Mouse (Mus musculus) neural tube, embryonic 11.5 days (tissue): Measurements from ENCODE around the gene Rsrc2. TPM values are rescaled to one million over a fixed set of nuclear protein-coding genes. Genes with fewer than 3 reads are reported as not detected.

Experiments
- ATAC-seq: fragments of 200-750 bp; cut with Nextera tagmentation; 2 replicates; pipeline ENCODE4 v1.8.0; 2017; ENCODE audit warnings: moderate number of reproducible peaks, mild to moderate bottlenecking, moderate TSS enrichment, moderate library complexity; ENCODE audit not compliant: insufficient read depth, low FRiP score, low TSS enrichment
- DNase-seq: peaks from one replicate; pipeline ENCODE4 v3.0.0-alpha.2; 2015; ENCODE audit warnings: low spot score
- H3K27ac ChIP-seq: fragments of 300-500 bp; sonication (generic); 2 replicates; pipeline ENCODE4 v1.5.1; 2014; ENCODE audit warnings: low read depth, mild to moderate bottlenecking, low read length
- H3K27me3 ChIP-seq: fragments of 300-500 bp; sonication (generic); 2 replicates; pipeline ENCODE4 v1.6.1; 2014; ENCODE audit warnings: mild to moderate bottlenecking, low read length, mixed read lengths; ENCODE audit not compliant: control insufficient read depth, insufficient read depth
- H3K36me3 ChIP-seq: fragments of 300-500 bp; sonication (generic); 2 replicates; pipeline ENCODE4 v1.6.1; 2014; ENCODE audit warnings: mild to moderate bottlenecking, low read length, moderate library complexity, mixed read lengths; ENCODE audit not compliant: control insufficient read depth, insufficient read depth
- H3K4me1 ChIP-seq: fragments of 300-500 bp; sonication (generic); 2 replicates; pipeline ENCODE4 v1.6.1; 2014; ENCODE audit warnings: low read length, mixed read lengths; ENCODE audit not compliant: control insufficient read depth, insufficient read depth
- H3K4me2 ChIP-seq: fragments of 300-500 bp; sonication (generic); 2 replicates; pipeline ENCODE4 v1.6.1; 2014; ENCODE audit warnings: low read depth, mild to moderate bottlenecking, moderate library complexity
- H3K4me3 ChIP-seq: fragments of 300-500 bp; sonication (generic); 2 replicates; pipeline ENCODE4 v1.5.1; 2014; ENCODE audit warnings: low read depth, low read length
- H3K9ac ChIP-seq: fragments of 300-500 bp; sonication (generic); 2 replicates; pipeline ENCODE4 v1.6.1; 2014; ENCODE audit warnings: mild to moderate bottlenecking, low read length
- H3K9me3 ChIP-seq: fragments of 300-500 bp; sonication (generic); 2 replicates; pipeline ENCODE4 v1.6.1; 2016; ENCODE audit warnings: low read length; ENCODE audit not compliant: control insufficient read depth
- WGBS: fragments of 180-500 bp; shearing (Covaris S2); extraction: QIAGEN DNeasy Blood & Tissue Kit; methylation state at CpG from one replicate; pipeline ENCODE4 v1.1.7; 2014; 5-methylcytosine and 5-hydroxymethylcytosine counted together
- polyA plus RNA-seq: library from polyadenylated mRNA; unstranded; fragments of >200 nt; fragmentation: Nextera tagmentation; extraction: Ambion mirVana; gene quantifications from 2 replicates; pipeline ENCODE4 v1.2.1, GENCODE M21; 2014

Gene Rsrc2
- polyA plus RNA-seq, 1 experiment from 2014 or later: 154 TPM

GRCm38 (mm10) chr5:123683377-123684220 lies 65.6 kb downstream of the Rsrc2 start:
- H3K27me3 ChIP-seq: no peaks in the 10 kb centered on the region
- peak overlapping the region; percentile 79 for H3K4me2 ChIP-seq
- ATAC-seq: peak; percentile 61
- peaks cover 9% of the 10 kb centered on the region for H3K4me1 ChIP-seq
- H3K36me3 ChIP-seq: no peaks in the 10 kb centered on the region
- peak overlapping the region; percentile 92 for H3K9ac ChIP-seq
- WGBS: under 1% methylated on average over 57 of the region's 92 CpGs
- DNase-seq: peak; percentile 71
- peak overlapping the region; percentile 93 for H3K27ac ChIP-seq
- H3K9me3 ChIP-seq: no peaks in the 10 kb centered on the region
- peak overlapping the region; percentile 79 for H3K4me3 ChIP-seq

- H3K9me3 ChIP-seq: no peaks in the 10 kb centered on the region
- no peak overlapping the region for H3K9ac ChIP-seq
- 5% methylated on average over 6 of the region's 6 CpGs for WGBS
- no peaks in the 10 kb centered on the region for H3K27me3 ChIP-seq
- no peak overlapping the region for H3K27ac ChIP-seq
- peak overlapping the region; percentile 79 for H3K4me3 ChIP-seq
- H3K36me3 ChIP-seq: no peaks in the 10 kb centered on the region
- ATAC-seq (no peak), DNase-seq (no peak)
- H3K4me2 ChIP-seq: peak overlapping the region; percentile 79
- peaks cover 9% of the 10 kb centered on the region for H3K4me1 ChIP-seq
Observed at GRCm38 (mm10) chr5:123683043-123683376, 66.2 kb downstream of the Rsrc2 start.

- ATAC-seq: no peak
- no peaks in the 10 kb centered on the region for H3K36me3 ChIP-seq
- no peaks in the 10 kb centered on the region for H3K27me3 ChIP-seq
- no peaks in the 10 kb centered on the region for H3K9me3 ChIP-seq
- WGBS: 34% methylated on average over 4 of the region's 4 CpGs
- no peak overlapping the region for H3K27ac ChIP-seq
- no peak overlapping the region for H3K9ac ChIP-seq
- H3K4me1 ChIP-seq: peaks cover 9% of the 10 kb centered on the region
- H3K4me2 ChIP-seq: peak overlapping the region; percentile 79
- peak overlapping the region; percentile 79; the same call in 1 of the 2 replicates for H3K4me3 ChIP-seq
- DNase-seq: no peak
Observed at GRCm38 (mm10) chr5:123682372-123682771, 66.8 kb downstream of the Rsrc2 start.

- DNase-seq (no peak), ATAC-seq (no peak)
- no peak overlapping the region for H3K4me3 ChIP-seq
- no peak overlapping the region for H3K9ac ChIP-seq
- H3K9me3 ChIP-seq: no peaks in the 10 kb centered on the region
- no peak overlapping the region for H3K4me2 ChIP-seq
- no peaks in the 10 kb centered on the region for H3K36me3 ChIP-seq
- H3K4me1 ChIP-seq: peaks cover 9% of the 10 kb centered on the region
- H3K27ac ChIP-seq: no peak overlapping the region
- H3K27me3 ChIP-seq: no peaks in the 10 kb centered on the region
- WGBS: 52% methylated on average over 5 of the region's 5 CpGs
Observed at GRCm38 (mm10) chr5:123679546-123680263, 69.5 kb downstream of the Rsrc2 start.

GRCm38 (mm10) chr5:123679106-123679505 lies 70.1 kb downstream of the Rsrc2 start:
- no peak for DNase-seq
- H3K4me2 ChIP-seq: no peak overlapping the region
- 68% methylated on average over 3 of the region's 3 CpGs for WGBS

More at GRCm38 (mm10) chr5:123679106-123679505, 70.1 kb downstream of the Rsrc2 start:
- no peaks in the 10 kb centered on the region for H3K9me3 ChIP-seq
- no peaks in the 10 kb centered on the region for H3K27me3 ChIP-seq
- no peaks in the 10 kb centered on the region for H3K36me3 ChIP-seq
- no peak for ATAC-seq
- H3K9ac ChIP-seq: no peak overlapping the region
- H3K4me3 ChIP-seq: no peak overlapping the region
- no peak overlapping the region for H3K27ac ChIP-seq
- H3K4me1 ChIP-seq: peaks cover 9% of the 10 kb centered on the region

Other genes starting within 250 kb of the Rsrc2 start
- 1.4 and 1.5 TPM in 2 replicates for gene B3gnt4, start 239.0 kb downstream of the Rsrc2 start, polyA plus RNA-seq
- gene Diablo, start 225.2 kb downstream of the Rsrc2 start, polyA plus RNA-seq: 142 and 143 TPM in 2 replicates
- gene Gm49027, start 223.9 kb downstream of the Rsrc2 start, polyA plus RNA-seq: 0.27 TPM in 1 of 2 replicates, not detected in the other
- 38.8 and 39.7 TPM in 2 replicates for gene Vps33a, start 176.4 kb downstream of the Rsrc2 start, polyA plus RNA-seq
- 45.1 and 52.2 TPM in 2 replicates for gene Clip1, start 64.8 kb downstream of the Rsrc2 start, polyA plus RNA-seq
- gene Zcchc8, start 28.3 kb downstream of the Rsrc2 start, polyA plus RNA-seq: 71.3 and 80.5 TPM in 2 replicates
- gene Kntc1, start 302 bp upstream of the Rsrc2 start, polyA plus RNA-seq: 30.8 and 36.2 TPM in 2 replicates
- 0.16 TPM in 1 of 2 replicates, not detected in the other for gene Hcar2, start 116.1 kb upstream of the Rsrc2 start, polyA plus RNA-seq
- gene Hcar1, start 130.6 kb upstream of the Rsrc2 start, polyA plus RNA-seq: not detected in 2 replicates
- gene Denr, start 157.8 kb upstream of the Rsrc2 start, polyA plus RNA-seq: 138 and 146 TPM in 2 replicates
- 0.45 TPM in 1 of 2 replicates, not detected in the other for gene Gm43518, start 178.0 kb upstream of the Rsrc2 start, polyA plus RNA-seq
- gene Ccdc62, start 181.3 kb upstream of the Rsrc2 start, polyA plus RNA-seq: 3.8 and 5.0 TPM in 2 replicates
- 4.4 and 5.3 TPM in 2 replicates for gene Hip1r, start 224.2 kb upstream of the Rsrc2 start, polyA plus RNA-seq